Mouse (Mus musculus) neural tube, embryonic 15.5 days (tissue): ENCODE results near the gene Nfib. TPM values are rescaled to one million over a fixed set of nuclear protein-coding genes. Genes with fewer than 3 reads are reported as not detected.

Experiments used
- ATAC-seq: fragments of 200-750 bp; cut with Nextera tagmentation; 2 replicates; pipeline ENCODE4 v1.8.0; 2017; ENCODE audit warnings: mild to moderate bottlenecking, moderate TSS enrichment, moderate library complexity; ENCODE audit not compliant: low FRiP score
- H3K27ac ChIP-seq: fragments of 300-500 bp; sonication (generic); replicated peaks from 2 replicates; pipeline ENCODE4 v1.5.1; 2015; ENCODE audit warnings: mild to moderate bottlenecking, inconsistent platforms
- H3K27me3 ChIP-seq: fragments of 300-500 bp; sonication (generic); replicated peaks from 2 replicates; pipeline ENCODE4 v1.6.1; 2015; ENCODE audit warnings: inconsistent platforms
- H3K36me3 ChIP-seq: fragments of 300-500 bp; sonication (generic); 2 replicates; pipeline ENCODE4 v1.6.1; 2015; ENCODE audit warnings: inconsistent platforms
- H3K4me1 ChIP-seq: fragments of 300-500 bp; sonication (generic); 2 replicates; pipeline ENCODE4 v1.6.1; 2015; ENCODE audit warnings: inconsistent platforms
- H3K4me2 ChIP-seq: fragments of 300-500 bp; sonication (generic); 2 replicates; pipeline ENCODE4 v1.6.1; 2015; ENCODE audit warnings: inconsistent platforms, mild to moderate bottlenecking, moderate library complexity
- H3K4me3 ChIP-seq: fragments of 300-500 bp; sonication (generic); replicated peaks from 2 replicates; pipeline ENCODE4 v1.5.1; 2015; ENCODE audit warnings: mild to moderate bottlenecking, inconsistent platforms
- H3K9ac ChIP-seq: fragments of 300-500 bp; sonication (generic); replicated peaks from 2 replicates; pipeline ENCODE4 v1.6.1; 2015; ENCODE audit warnings: mild to moderate bottlenecking, inconsistent platforms
- H3K9me3 ChIP-seq: fragments of 300-500 bp; sonication (generic); replicated peaks from 2 replicates; pipeline ENCODE4 v1.6.1; 2016; ENCODE audit warnings: inconsistent platforms
- WGBS: fragments of 180-500 bp; shearing (Covaris S2); methylation state at CpG from one replicate; pipeline ENCODE4 v1.1.7; 2015; ENCODE audit warnings: mixed read lengths; 5-methylcytosine and 5-hydroxymethylcytosine counted together
- polyA plus RNA-seq: library from polyadenylated mRNA; unstranded; fragments of >200 nt; fragmentation: Nextera tagmentation; extraction: Ambion mirVana; gene quantifications from 2 replicates; pipeline ENCODE4 v1.2.1, GENCODE M21; 2015

Nfib gene
- polyA plus RNA-seq, 1 experiment from 2014 or later, result 58.4 TPM

GRCm38 (mm10) chr4:82497671-82498631, 207.6 kb downstream of the Nfib start:
- no peaks in the 10 kb centered on the region for H3K27me3 ChIP-seq
- H3K4me2 ChIP-seq, result peak overlapping the region; percentile 93
- 70% methylated on average over 26 of the region's 26 CpGs for WGBS
- peak overlapping the region; percentile 72 for H3K27ac ChIP-seq
- peaks cover 22% of the 10 kb centered on the region for H3K4me1 ChIP-seq
- no peaks in the 10 kb centered on the region for H3K9me3 ChIP-seq
- no peaks in the 10 kb centered on the region for H3K36me3 ChIP-seq
- no peak for ATAC-seq
- H3K4me3 ChIP-seq, result peak overlapping the region; percentile 24
- peak overlapping the region; percentile 20; the same call in 1 of the 2 replicates for H3K9ac ChIP-seq

- H3K9ac ChIP-seq, result peak overlapping the region; percentile 5; the same call in 1 of the 2 replicates
- no peak for ATAC-seq
- 56% methylated on average over 8 of the region's 8 CpGs for WGBS
Measured at GRCm38 (mm10) chr4:82497141-82497566, 208.4 kb downstream of the Nfib start.

GRCm38 (mm10) chr4:82496383-82496782, 209.2 kb downstream of the Nfib start:
- Histone ChIP-seq H3K9ac (no peak overlapping the region; the same call in 1 of the 2 replicates), H3K4me3 (peak overlapping the region; percentile 24), H3K9me3 (no peaks in the 10 kb centered on the region), H3K27ac (peak overlapping the region; percentile 76), H3K36me3 (no peaks in the 10 kb centered on the region), H3K27me3 (no peaks in the 10 kb centered on the region), H3K4me2 (peak overlapping the region; percentile 93), H3K4me1 (peaks cover 29% of the 10 kb centered on the region)
- no peak for ATAC-seq
- 55% methylated on average over 5 of the region's 5 CpGs for WGBS

More at GRCm38 (mm10) chr4:82497141-82497566, 208.4 kb downstream of the Nfib start:
- Histone ChIP-seq H3K36me3 (no peaks in the 10 kb centered on the region), H3K27ac (peak overlapping the region; percentile 72), H3K27me3 (no peaks in the 10 kb centered on the region), H3K4me1 (peaks cover 26% of the 10 kb centered on the region), H3K9me3 (no peaks in the 10 kb centered on the region), H3K4me2 (peak overlapping the region; percentile 93), H3K4me3 (peak overlapping the region; percentile 24)

GRCm38 (mm10) chr4:82495605-82496004, 209.9 kb downstream of the Nfib start:
- WGBS, result 62% methylated on average over 6 of the region's 6 CpGs
- Histone ChIP-seq H3K27me3 (no peaks in the 10 kb centered on the region), H3K4me1 (peaks cover 29% of the 10 kb centered on the region), H3K9ac (no peak overlapping the region), H3K27ac (peak overlapping the region; percentile 76), H3K4me3 (peak overlapping the region; percentile 15), H3K36me3 (no peaks in the 10 kb centered on the region), H3K4me2 (peak overlapping the region; percentile 93), H3K9me3 (no peaks in the 10 kb centered on the region)
- peak; percentile 56 for ATAC-seq

GRCm38 (mm10) chr4:82494829-82495228, 210.7 kb downstream of the Nfib start:
- Histone ChIP-seq H3K27me3 (no peaks in the 10 kb centered on the region), H3K4me2 (peak overlapping the region; percentile 93), H3K36me3 (no peaks in the 10 kb centered on the region), H3K4me1 (peaks cover 33% of the 10 kb centered on the region), H3K4me3 (peak overlapping the region; percentile 4; the same call in 1 of the 2 replicates), H3K9me3 (no peaks in the 10 kb centered on the region), H3K27ac (peak overlapping the region; percentile 76), H3K9ac (no peak overlapping the region)
- WGBS, result 50% methylated on average over 10 of the region's 10 CpGs
- ATAC-seq, result peak; percentile 71

GRCm38 (mm10) chr4:82494424-82494823, 211.1 kb downstream of the Nfib start:
- ATAC-seq, result peak; percentile 43; the same call in 1 of the 2 replicates
- Histone ChIP-seq H3K27ac (peak overlapping the region; percentile 76), H3K9ac (0 out of 2 replicates have a peak overlapping the region, but pooled peaks have one; percentile 22), H3K4me3 (0 out of 2 replicates have a peak overlapping the region, but pooled peaks have one; percentile 6), H3K27me3 (no peaks in the 10 kb centered on the region), H3K4me1 (peaks cover 37% of the 10 kb centered on the region), H3K9me3 (no peaks in the 10 kb centered on the region), H3K36me3 (no peaks in the 10 kb centered on the region), H3K4me2 (peak overlapping the region; percentile 93)
- WGBS, result 53% methylated on average over 3 of the region's 3 CpGs

GRCm38 (mm10) chr4:82493865-82494264, 211.7 kb downstream of the Nfib start:
- H3K9ac ChIP-seq, result 0 out of 2 replicates have a peak overlapping the region, but pooled peaks have one; percentile 23
- WGBS, result 52% methylated on average over 1 of the region's 1 CpGs
- H3K36me3 ChIP-seq, result no peaks in the 10 kb centered on the region
- peak overlapping the region; percentile 76 for H3K27ac ChIP-seq
- H3K4me2 ChIP-seq, result peak overlapping the region; percentile 93
- no peaks in the 10 kb centered on the region for H3K9me3 ChIP-seq
- no peak for ATAC-seq
- no peaks in the 10 kb centered on the region for H3K27me3 ChIP-seq
- peaks cover 38% of the 10 kb centered on the region for H3K4me1 ChIP-seq
- H3K4me3 ChIP-seq, result 0 out of 2 replicates have a peak overlapping the region, but pooled peaks have one; percentile 6

- WGBS, result 66% methylated on average over 7 of the region's 7 CpGs
- Histone ChIP-seq H3K27me3 (no peaks in the 10 kb centered on the region), H3K4me3 (no peak overlapping the region), H3K36me3 (no peaks in the 10 kb centered on the region), H3K9ac (peak overlapping the region; percentile 8; the same call in 1 of the 2 replicates), H3K9me3 (no peaks in the 10 kb centered on the region), H3K4me2 (peak overlapping the region; percentile 93), H3K27ac (peak overlapping the region; percentile 76), H3K4me1 (peaks cover 38% of the 10 kb centered on the region)
- ATAC-seq, result no peak
Measured at GRCm38 (mm10) chr4:82493363-82493762, 212.2 kb downstream of the Nfib start.

- ATAC-seq, result no peak
- Histone ChIP-seq H3K4me2 (peak overlapping the region; percentile 93), H3K4me1 (peaks cover 32% of the 10 kb centered on the region), H3K27ac (no peak overlapping the region; the same call in 1 of the 2 replicates), H3K9ac (no peak overlapping the region), H3K27me3 (no peaks in the 10 kb centered on the region), H3K9me3 (no peaks in the 10 kb centered on the region), H3K36me3 (no peaks in the 10 kb centered on the region), H3K4me3 (no peak overlapping the region)
- WGBS, result 57% methylated on average over 2 of the region's 2 CpGs
Measured at GRCm38 (mm10) chr4:82492737-82493136, 212.8 kb downstream of the Nfib start.

- Histone ChIP-seq H3K9ac (no peak overlapping the region), H3K4me1 (peaks cover 31% of the 10 kb centered on the region), H3K4me2 (peak overlapping the region; percentile 15; the same call in 1 of the 2 replicates), H3K36me3 (no peaks in the 10 kb centered on the region), H3K4me3 (no peak overlapping the region), H3K27me3 (no peaks in the 10 kb centered on the region), H3K27ac (no peak overlapping the region), H3K9me3 (no peaks in the 10 kb centered on the region)
- no peak for ATAC-seq
- 20% methylated on average over 2 of the region's 2 CpGs for WGBS
Measured at GRCm38 (mm10) chr4:82489939-82490338, 215.6 kb downstream of the Nfib start.

- H3K27me3 ChIP-seq, result no peaks in the 10 kb centered on the region
- H3K4me3 ChIP-seq, result no peak overlapping the region
- WGBS, result 84% methylated on average over 2 of the region's 2 CpGs
- no peaks in the 10 kb centered on the region for H3K36me3 ChIP-seq
- H3K9me3 ChIP-seq, result no peaks in the 10 kb centered on the region
- H3K9ac ChIP-seq, result no peak overlapping the region
- no peak overlapping the region for H3K4me2 ChIP-seq
- H3K27ac ChIP-seq, result no peak overlapping the region
- ATAC-seq, result no peak
- H3K4me1 ChIP-seq, result peaks cover 16% of the 10 kb centered on the region
Measured at GRCm38 (mm10) chr4:82485910-82486309, 219.6 kb downstream of the Nfib start.
